Mouse (Mus musculus) left cerebral cortex, adult 11 months (tissue): ENCODE results near the gene Tbc1d16.
"Not testable (repeated sequence)": the region's sequence is repeated elsewhere in the genome, so short reads cannot be mapped to it uniquely, and the experiment has no call there.

Source experiments
- DNase-seq: peaks from one replicate; pipeline ENCODE4 v3.0.0; 2022; ENCODE audit warnings: low spot score

Tbc1d16 gene

GRCm38 (mm10) chr11:119116992-119117391 lies 111.3 kb downstream of the Tbc1d16 start:
- no peak for DNase-seq

- no peak for DNase-seq
These were observed 115.6 kb downstream of the Tbc1d16 start for GRCm38 (mm10) chr11:119112721-119113120.

GRCm38 (mm10) chr11:119111345-119111744 lies 117.0 kb downstream of the Tbc1d16 start:
- DNase-seq: no peak

- no peak for DNase-seq
These were observed 118.8 kb downstream of the Tbc1d16 start for GRCm38 (mm10) chr11:119109415-119110071.

GRCm38 (mm10) chr11:119108573-119109263 lies 119.6 kb downstream of the Tbc1d16 start:
- DNase-seq: no peak

DNA sequence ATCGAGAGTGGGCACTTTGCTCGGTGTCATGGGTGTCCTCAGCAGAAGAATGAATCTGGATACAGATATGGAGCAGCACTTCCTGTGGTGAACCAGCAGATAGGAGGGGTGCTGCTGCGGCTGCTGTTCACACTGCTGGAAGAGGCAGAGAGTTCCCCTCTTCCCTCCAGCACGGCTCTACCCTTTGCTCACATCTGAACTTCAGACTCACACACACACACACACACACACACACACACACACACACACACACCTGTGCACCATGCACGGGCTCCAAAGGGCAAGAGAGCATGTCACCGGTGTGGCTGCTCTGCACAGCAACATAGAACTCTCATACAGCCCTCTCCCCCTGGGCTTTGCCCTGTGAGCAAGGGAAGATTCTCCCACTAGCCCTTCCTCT lies 122.0 kb downstream of the Tbc1d16 start:
- DNase-seq: no peak

DNA sequence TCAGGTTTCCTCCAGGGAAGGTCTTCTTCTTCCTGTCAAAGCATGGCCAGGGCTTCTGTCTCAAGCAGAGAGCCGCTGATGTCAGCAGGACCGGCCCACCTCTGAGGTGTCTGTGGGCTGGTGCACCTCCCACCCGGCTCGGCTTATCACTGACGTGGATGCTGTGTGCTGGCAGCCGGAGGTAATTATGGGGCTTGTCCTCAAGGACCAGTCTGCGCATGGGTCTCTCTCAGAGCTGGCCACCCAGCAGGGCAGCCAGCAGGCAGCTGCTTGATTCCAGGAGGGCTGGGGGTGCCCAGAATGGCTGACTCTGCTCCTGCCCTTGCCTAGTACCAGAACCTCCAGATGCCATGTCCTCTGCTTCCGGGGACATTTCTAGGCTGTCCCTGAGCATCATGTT lies 122.6 kb downstream of the Tbc1d16 start:
- DNase-seq: no peak

- DNase-seq: no peak
These were observed 123.2 kb downstream of the Tbc1d16 start for GRCm38 (mm10) chr11:119105071-119105609.

GRCm38 (mm10) chr11:119103991-119104390 lies 124.3 kb downstream of the Tbc1d16 start:
- DNase-seq: no peak

GRCm38 (mm10) chr11:119100355-119100754 lies 127.9 kb downstream of the Tbc1d16 start:
- not testable (repeated sequence) for DNase-seq

- DNase-seq: no peak
These were observed 130.1 kb downstream of the Tbc1d16 start for GRCm38 (mm10) chr11:119098202-119098601.

DNA sequence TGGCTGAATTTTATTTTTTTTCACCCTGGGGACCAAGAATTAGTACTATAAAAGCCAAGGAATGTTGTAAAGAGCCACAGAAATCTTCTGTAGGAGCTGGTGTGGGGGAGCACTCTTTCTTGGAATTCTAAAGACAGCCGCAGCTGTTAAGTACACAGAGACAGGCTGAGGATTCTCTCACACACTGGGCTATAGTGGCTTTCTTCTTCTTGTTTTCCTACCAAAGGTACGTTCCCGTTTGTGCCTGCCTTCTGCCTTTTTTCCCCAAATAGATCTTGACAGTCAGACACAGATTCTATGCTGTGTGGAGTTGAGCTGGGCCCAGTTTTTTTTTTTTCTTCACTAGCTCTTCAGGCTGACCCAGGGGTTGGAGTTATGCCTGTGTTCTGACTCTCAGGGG lies 132.9 kb downstream of the Tbc1d16 start:
- no peak for DNase-seq

GRCm38 (mm10) chr11:119093322-119093721 lies 135.0 kb downstream of the Tbc1d16 start:
- DNase-seq: no peak
